Mouse (Mus musculus): Measurements from ENCODE around the gene S100a13. TPM values are rescaled to one million over a fixed set of nuclear protein-coding genes. Genes with fewer than 3 reads are reported as not detected.

The S100a13 gene
- total and polyA plus RNA-seq, 2 experiments from 2014 or later, result 86.2 to 146 TPM

DNA sequence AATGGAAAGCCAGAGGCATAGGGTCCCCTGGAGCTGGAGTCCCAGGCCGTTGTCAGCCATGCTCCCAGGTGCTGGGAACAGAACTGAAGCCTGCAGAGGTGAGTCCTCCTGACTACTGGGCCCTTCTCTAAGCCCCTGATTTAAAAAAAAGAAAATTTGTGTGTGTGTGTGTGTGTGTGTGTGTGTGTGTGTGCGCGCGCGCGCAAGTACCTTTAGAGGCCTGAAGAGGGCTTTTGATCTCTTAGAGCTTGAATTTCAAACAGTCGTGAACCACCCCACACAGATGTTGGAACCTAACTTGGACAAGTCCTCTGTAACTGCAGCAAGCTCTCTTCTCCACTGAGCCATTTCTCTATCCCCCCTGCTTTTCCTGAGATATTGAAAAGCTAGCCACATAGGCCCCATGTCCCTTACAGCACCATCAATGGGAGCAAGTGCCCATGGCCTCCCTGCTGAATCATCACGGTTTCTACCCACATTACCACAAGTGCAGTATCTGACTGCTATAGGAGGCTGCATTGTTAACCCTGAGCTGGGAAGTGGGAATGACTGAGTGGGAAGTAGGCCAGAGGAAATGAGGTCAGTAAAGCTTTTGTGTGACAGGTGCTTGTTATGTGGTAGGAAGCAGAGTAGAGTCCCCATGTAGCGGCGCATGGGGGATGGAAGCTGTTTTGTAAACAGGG, 46.5 kb upstream of the S100a13 start:
- H3K4me3 ChIP-seq (ENCODE audit: low read depth, low read length), result no peak overlapping the region
- no peak overlapping the region for H3K27ac ChIP-seq (ENCODE audit: low read depth)
- DNase-seq (ENCODE audit: low spot score), result no peak
- TF ChIP-seq EP300 (IDR thresholded peaks at IDR 0.05; ENCODE audit: low read depth) (no peak), CTCF (IDR thresholded peaks at IDR 0.05; ENCODE audit: low read depth) (no peak)
- peaks cover 17% of the 10 kb centered on the region for H3K27me3 ChIP-seq (ENCODE audit: control insufficient read depth, insufficient read depth, low read length)
- no peak overlapping the region for H3K9ac ChIP-seq (replicated peaks; ENCODE audit: low read depth, low read length)
- H3K9me3 ChIP-seq (replicated peaks; ENCODE audit: control insufficient read depth, low read length), result no peaks in the 10 kb centered on the region
- no peaks in the 10 kb centered on the region for H3K4me1 ChIP-seq (ENCODE audit: control insufficient read depth, insufficient read depth)
- H3K36me3 ChIP-seq (replicated peaks; ENCODE audit: control insufficient read depth, insufficient read depth, low read length), result no peaks in the 10 kb centered on the region
- H3K4me2 ChIP-seq (ENCODE audit: low read depth, low read length), result no peak overlapping the region
- WGBS, result 89% methylated on average over 10 of the region's 10 CpGs
- no peak for ATAC-seq (ENCODE audit: insufficient read depth, low read depth)

DNA sequence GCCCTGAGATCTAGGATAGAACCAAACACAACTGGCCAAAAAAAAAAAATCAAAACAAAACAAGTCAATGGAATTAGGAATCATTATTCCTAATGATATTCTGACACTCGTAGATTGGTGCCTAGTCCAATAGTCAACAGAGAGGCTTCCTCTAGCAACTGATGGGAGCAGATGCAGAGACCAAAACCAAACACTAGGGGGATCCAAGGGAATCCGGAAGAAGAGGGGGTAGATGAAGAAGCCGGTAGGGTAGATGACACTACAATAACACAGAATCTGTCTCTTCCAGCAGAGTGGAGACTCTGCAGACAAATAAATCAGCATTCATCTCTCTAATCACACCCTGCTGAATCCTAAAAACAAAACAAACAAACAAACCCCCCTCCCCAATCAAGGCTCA, 42.0 kb upstream of the S100a13 start:
- peak; percentile 60 for DNase-seq (ENCODE audit: low spot score)
- H3K27ac ChIP-seq (ENCODE audit: low read depth), result no peak overlapping the region
- TF ChIP-seq EP300 (IDR thresholded peaks at IDR 0.05; ENCODE audit: low read depth) (no peak), CTCF (IDR thresholded peaks at IDR 0.05; ENCODE audit: low read depth) (peak; percentile 60)
- H3K4me2 ChIP-seq (ENCODE audit: low read depth, low read length), result no peak overlapping the region
- H3K36me3 ChIP-seq (replicated peaks; ENCODE audit: control insufficient read depth, insufficient read depth, low read length), result no peaks in the 10 kb centered on the region
- no peak overlapping the region for H3K9ac ChIP-seq (replicated peaks; ENCODE audit: low read depth, low read length)
- H3K4me1 ChIP-seq (ENCODE audit: control insufficient read depth, insufficient read depth), result 0 out of 2 replicates have a peak, but pooled peaks cover 1% of the 10 kb centered on the region
- H3K9me3 ChIP-seq (replicated peaks; ENCODE audit: control insufficient read depth, low read length), result no peaks in the 10 kb centered on the region
- H3K4me3 ChIP-seq (ENCODE audit: low read depth, low read length), result no peak overlapping the region
- H3K27me3 ChIP-seq (ENCODE audit: control insufficient read depth, insufficient read depth, low read length), result no peaks in the 10 kb centered on the region
- WGBS, result 24% methylated on average over 3 of the region's 3 CpGs
- no peak for ATAC-seq (ENCODE audit: insufficient read depth, low read depth)

DNA sequence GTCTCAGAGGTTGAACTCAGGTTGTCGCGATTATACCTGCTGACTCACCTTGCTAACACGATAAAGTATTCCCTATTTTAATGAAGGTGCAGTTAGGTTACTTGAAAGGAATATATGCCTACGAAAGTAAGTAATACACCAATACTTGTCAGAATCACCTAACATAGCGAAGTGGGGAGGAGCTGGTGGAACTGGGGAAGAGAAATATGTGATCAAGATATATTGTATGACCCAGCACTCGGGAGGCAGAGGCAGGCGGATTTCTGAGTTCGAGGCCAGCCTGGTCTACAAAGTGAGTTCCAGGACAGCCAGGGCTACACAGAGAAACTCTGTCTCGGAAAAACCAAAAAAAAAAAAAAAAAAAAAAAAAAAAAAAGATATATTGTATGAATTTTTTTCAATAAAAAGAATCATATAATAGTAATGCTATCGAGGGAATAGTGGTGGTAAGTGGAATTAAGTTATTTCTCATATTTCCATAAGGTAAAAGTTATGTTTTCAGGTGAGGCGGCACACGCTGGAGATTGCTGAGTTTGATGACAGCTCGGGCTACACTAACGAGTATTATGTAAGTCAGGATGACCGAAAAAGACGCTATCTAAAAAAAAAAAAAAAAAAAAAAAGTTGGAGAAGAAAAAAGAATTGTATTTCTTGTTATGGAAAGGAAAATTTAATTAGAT, 38.9 kb upstream of the S100a13 start:
- Histone ChIP-seq H3K36me3 (replicated peaks; ENCODE audit: control insufficient read depth, insufficient read depth, low read length) (peaks cover 18% of the 10 kb centered on the region; the same call in 1 of the 2 replicates), H3K9ac (replicated peaks; ENCODE audit: low read depth, low read length) (no peak overlapping the region), H3K4me2 (ENCODE audit: low read depth, low read length) (peak overlapping the region; percentile 57), H3K27ac (ENCODE audit: low read depth) (no peak overlapping the region), H3K4me3 (ENCODE audit: low read depth, low read length) (peak overlapping the region; percentile 35), H3K9me3 (replicated peaks; ENCODE audit: control insufficient read depth, low read length) (no peaks in the 10 kb centered on the region), H3K4me1 (ENCODE audit: control insufficient read depth, insufficient read depth) (0 out of 2 replicates have a peak, but pooled peaks cover 2% of the 10 kb centered on the region), H3K27me3 (ENCODE audit: control insufficient read depth, insufficient read depth, low read length) (no peaks in the 10 kb centered on the region)
- WGBS, result 37% methylated on average over 15 of the region's 16 CpGs
- ATAC-seq (ENCODE audit: insufficient read depth, low read depth), result peak; percentile 7; the same call in 1 of the 2 replicates
- TF ChIP-seq EP300 (IDR thresholded peaks at IDR 0.05; ENCODE audit: low read depth) (no peak), CTCF (IDR thresholded peaks at IDR 0.05; ENCODE audit: low read depth) (no peak)
- no peak for DNase-seq (ENCODE audit: low spot score)

DNA sequence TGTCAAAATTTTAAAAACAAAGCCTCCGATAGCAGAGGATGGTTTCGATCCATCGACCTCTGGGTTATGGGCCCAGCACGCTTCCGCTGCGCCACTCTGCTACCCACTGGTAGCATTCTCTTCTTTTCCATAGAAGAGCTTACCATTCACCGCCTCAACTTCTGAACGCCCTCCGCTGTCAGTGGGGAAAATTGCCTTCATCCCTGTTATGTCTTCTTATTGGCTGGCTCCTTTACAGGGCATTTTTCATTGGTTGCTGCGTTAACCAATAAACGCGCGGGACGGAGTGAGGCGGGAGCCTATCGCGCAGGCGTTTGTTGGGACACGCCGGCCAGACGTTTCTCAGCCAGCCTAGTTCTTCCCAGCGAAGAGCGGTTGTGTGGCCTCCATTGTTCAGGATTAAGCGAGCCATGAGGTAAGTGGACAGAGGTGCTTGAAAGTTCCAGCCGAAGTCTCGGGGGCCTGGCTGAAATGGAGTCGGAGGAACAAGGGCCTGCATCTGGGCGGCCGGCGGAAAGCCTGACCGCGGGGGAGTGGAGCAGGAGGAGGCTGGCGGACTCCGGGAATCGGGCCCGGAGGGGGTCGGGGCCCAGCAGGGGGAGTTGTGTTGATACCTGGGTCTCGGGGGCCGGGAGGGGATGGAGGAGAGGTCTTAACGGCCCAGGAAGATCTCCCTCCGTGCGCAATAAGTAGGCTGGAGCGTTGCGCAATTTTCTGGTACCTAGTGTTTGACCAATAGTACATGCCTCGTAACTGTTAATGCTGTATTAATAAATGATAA, 38.2 kb upstream of the S100a13 start, which contains the start of gene Ilf2:
Gene Ilf2, plus strand, starts transcription at position 296 of the 781 bp plus-strand sequence.
- Histone ChIP-seq H3K4me2 (ENCODE audit: low read depth, low read length) (peak within 1 kb of the TSS; percentile 79), H3K4me1 (ENCODE audit: control insufficient read depth, insufficient read depth) (0 out of 2 replicates have a peak, but pooled peaks cover 2% of the 10 kb centered on the region), H3K9ac (replicated peaks; ENCODE audit: low read depth, low read length) (peak within 1 kb of the TSS; percentile 87), H3K4me3 (ENCODE audit: low read depth, low read length) (peak within 1 kb of the TSS; percentile 73), H3K9me3 (replicated peaks; ENCODE audit: control insufficient read depth, low read length) (no peaks in the 10 kb centered on the region), H3K36me3 (replicated peaks; ENCODE audit: control insufficient read depth, insufficient read depth, low read length) (peaks cover 25% of the 10 kb centered on the region), H3K27ac (ENCODE audit: low read depth) (peak within 1 kb of the TSS; percentile 93), H3K27me3 (ENCODE audit: control insufficient read depth, insufficient read depth, low read length) (no peaks in the 10 kb centered on the region)
- peak; percentile 98 for DNase-seq (ENCODE audit: low spot score)
- TF ChIP-seq CTCF (IDR thresholded peaks at IDR 0.05; ENCODE audit: low read depth) (peak; percentile 41), EP300 (IDR thresholded peaks at IDR 0.05; ENCODE audit: low read depth) (peak; percentile 95)
- under 1% methylated on average over 45 of the region's 45 CpGs for WGBS
- peak; percentile 99 for ATAC-seq (ENCODE audit: insufficient read depth, low read depth)

DNA sequence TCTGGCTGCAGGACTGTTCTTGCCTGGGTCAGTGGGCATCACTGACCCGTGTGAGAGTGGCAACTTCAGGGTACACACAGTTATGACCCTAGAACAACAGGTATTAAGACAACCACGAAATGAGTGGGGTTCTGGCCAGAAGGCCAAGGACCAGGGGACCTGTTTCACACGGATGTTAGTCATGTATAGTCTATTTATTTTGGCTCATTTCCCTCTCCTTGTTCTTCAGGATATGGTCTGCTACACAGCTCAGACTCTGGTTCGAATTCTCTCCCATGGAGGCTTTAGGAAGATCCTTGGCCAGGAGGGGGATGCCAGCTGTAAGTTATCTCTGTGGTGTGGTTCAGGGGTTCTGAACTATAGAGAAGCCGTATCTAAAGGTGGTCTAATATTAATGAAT, 27.2 kb upstream of the S100a13 start:
- Histone ChIP-seq H3K27ac (ENCODE audit: low read depth) (no peak overlapping the region), H3K9ac (replicated peaks; ENCODE audit: low read depth, low read length) (no peak overlapping the region), H3K4me3 (ENCODE audit: low read depth, low read length) (no peak overlapping the region), H3K27me3 (ENCODE audit: control insufficient read depth, insufficient read depth, low read length) (no peaks in the 10 kb centered on the region), H3K36me3 (replicated peaks; ENCODE audit: control insufficient read depth, insufficient read depth, low read length) (peaks cover 67% of the 10 kb centered on the region), H3K4me1 (ENCODE audit: control insufficient read depth, insufficient read depth) (peaks cover 7% of the 10 kb centered on the region), H3K9me3 (replicated peaks; ENCODE audit: control insufficient read depth, low read length) (no peaks in the 10 kb centered on the region), H3K4me2 (ENCODE audit: low read depth, low read length) (no peak overlapping the region)
- 68% methylated on average over 5 of the region's 5 CpGs for WGBS
- TF ChIP-seq CTCF (IDR thresholded peaks at IDR 0.05; ENCODE audit: low read depth) (no peak), EP300 (IDR thresholded peaks at IDR 0.05; ENCODE audit: low read depth) (no peak)
- ATAC-seq (ENCODE audit: insufficient read depth, low read depth) (no peak), DNase-seq (ENCODE audit: low spot score) (no peak)

Data from heart, postnatal 0 days (tissue).